ENCODE assay signal across 10 mouse cellular contexts in the genomic region with DNA sequence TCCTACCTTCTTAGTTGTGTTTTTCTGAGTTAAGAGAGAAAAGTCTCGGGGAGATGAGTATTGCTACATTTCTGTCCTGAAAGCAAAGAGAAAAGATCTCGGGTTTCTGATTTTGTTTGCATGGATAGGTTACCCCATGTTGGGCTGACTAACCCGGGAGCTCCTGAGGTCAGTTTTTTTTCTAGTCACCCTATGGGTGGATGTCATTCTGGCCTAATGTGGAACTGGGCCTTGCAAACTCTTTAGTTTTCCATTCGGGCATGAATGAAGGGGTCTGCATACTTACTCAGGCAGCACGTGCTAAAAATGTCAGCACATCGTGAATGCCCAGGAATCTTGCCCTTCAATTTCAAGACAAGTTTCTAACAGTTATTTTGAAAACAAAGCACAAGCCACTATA. TPM values are rescaled to one million over a fixed set of nuclear protein-coding genes. Genes with fewer than 3 reads are reported as not detected.
DNase-seq lines count a peak whose midpoint lies in the region; ATAC-seq lines count a peak whose summit lies in the region.
"Had no signal": no experiment of that assay in that cellular context is flagged by ENCODE, and none has a peak within 500 bp of the region (broad histone marks: within the 10 kb centered on the region; RNA-seq: fewer than 3 reads in every experiment).

No protein-coding gene starts in this region.

- H3K4me3 ChIP-seq in forebrain, embryonic 16.5 days (replicated peaks; ENCODE audit: low read length): no peak overlapping the region
- peak overlapping the region; percentile 79 for H3K4me3 ChIP-seq in liver, embryonic 15.5 days (replicated peaks)

- DNase-seq in cerebellum, adult 9-10 months: peak; percentile 12
- no peak for DNase-seq in cerebellum, postnatal 25 days
- peak; percentile 47 for DNase-seq in 416B (ENCODE audit: low read depth)
- DNase-seq in thymus, postnatal 0 days (ENCODE audit: low spot score): no peak
- DNase-seq in left cerebral cortex, postnatal 14 days (ENCODE audit: low spot score in 2 of 2): no peak
- no peak for DNase-seq in left cerebral cortex, adult 18-20 months (ENCODE audit: low spot score in 2 of 2)
- DNase-seq: adrenal gland, postnatal 14 days; lung, postnatal 36 days had no signal

- ATAC-seq in forebrain, embryonic 16.5 days: no peak
- no peak for ATAC-seq in liver, embryonic 15.5 days (ENCODE audit: insufficient read depth)

- no peak overlapping the region for H3K9ac ChIP-seq in forebrain, embryonic 16.5 days (replicated peaks; ENCODE audit: low read depth, low read length)
- H3K9ac ChIP-seq in liver, embryonic 15.5 days: peak overlapping the region; percentile 76; the same call in 1 of the 2 replicates

- H3K27ac ChIP-seq in forebrain, embryonic 16.5 days (ENCODE audit: low read length): no peak overlapping the region
- peak overlapping the region; percentile 61; the same call in 1 of the 2 replicates for H3K27ac ChIP-seq in liver, embryonic 15.5 days (replicated peaks)

- H3K4me2 ChIP-seq in forebrain, embryonic 16.5 days (ENCODE audit: low read length): peak overlapping the region; percentile 76
- H3K4me2 ChIP-seq in liver, embryonic 15.5 days: peak overlapping the region; percentile 93

- no peaks in the 10 kb centered on the region for H3K9me3 ChIP-seq in forebrain, embryonic 16.5 days (ENCODE audit: control insufficient read depth, low read length)
- no peaks in the 10 kb centered on the region for H3K9me3 ChIP-seq in liver, embryonic 15.5 days (replicated peaks)

- intact Hi-C loops in left cerebral cortex, postnatal 14 days (cut with DNase I): no loop called here

- no peaks in the 10 kb centered on the region for H3K36me3 ChIP-seq in forebrain, embryonic 16.5 days (ENCODE audit: control insufficient read depth, insufficient read depth)
- no peaks in the 10 kb centered on the region for H3K36me3 ChIP-seq in liver, embryonic 15.5 days (replicated peaks)

- peaks cover 9% of the 10 kb centered on the region for H3K4me1 ChIP-seq in forebrain, embryonic 16.5 days (replicated peaks; ENCODE audit: control insufficient read depth, insufficient read depth, low read length)
- H3K4me1 ChIP-seq in liver, embryonic 15.5 days (replicated peaks): peaks cover 57% of the 10 kb centered on the region

- 19% methylated on average over 6 of the region's 6 CpGs for WGBS in forebrain, embryonic 16.5 days
- 39% methylated on average over 6 of the region's 6 CpGs for WGBS in liver, embryonic 15.5 days (ENCODE audit: insufficient replicate concordance)

- no peaks in the 10 kb centered on the region for H3K27me3 ChIP-seq in forebrain, embryonic 16.5 days (replicated peaks; ENCODE audit: control insufficient read depth, insufficient read depth, low read length)
- no peaks in the 10 kb centered on the region for H3K27me3 ChIP-seq in liver, embryonic 15.5 days

RNA-seq across cellular contexts. Expression of a gene that starts 1.2 kb away (rescaled TPM):
- 1.3 and 1.6 TPM in 2 replicates for polyA plus RNA-seq in forebrain, embryonic 16.5 days (2015; fragmentation: Nextera tagmentation; extraction: Ambion mirVana)
- 3.9 and 4.2 TPM in 2 replicates for polyA plus RNA-seq in liver, embryonic 15.5 days (2015; fragmentation: Nextera tagmentation; extraction: Ambion mirVana)
- 3.1 and 3.7 TPM in 2 replicates for polyA plus RNA-seq in thymus, postnatal 0 days (2015; fragmentation: Nextera tagmentation; extraction: Ambion mirVana)
- total RNA-seq in left cerebral cortex, postnatal 14 days (2021): 1 to 10 TPM; 2.6 to 3.5 TPM
- 1 to 10 TPM; 1.5 to 2.0 TPM for total RNA-seq in left cerebral cortex, adult 18-20 months (2021)

Comparison
In these comparisons a context has a peak if more than half of its experiments do, and no peak if none do; other contexts are left out.
1. DNase-seq: peak in cerebellum, adult 9-10 months (single experiment) and 416B (single experiment); none in cerebellum, postnatal 25 days (0 of 2), thymus, postnatal 0 days (single experiment), left cerebral cortex, postnatal 14 days (0 of 2) and left cerebral cortex, adult 18-20 months (0 of 2).